Mouse (Mus musculus) megakaryocyte, embryonic 14.5 days (primary cell): Measurements from ENCODE around the gene B130006D01Rik.

Source experiments
- FLI1 ChIP-seq: IDR thresholded peaks from 2 replicates; pipeline ENCODE4 v1.6.1; 2012; ENCODE audit warnings: low read length, inconsistent platforms, mixed read lengths
- GATA1 ChIP-seq: IDR thresholded peaks from 3 replicates; pipeline ENCODE4 v1.6.1; 2012; ENCODE audit warnings: mixed read lengths, low read length, inconsistent platforms, borderline replicate concordance

DNA sequence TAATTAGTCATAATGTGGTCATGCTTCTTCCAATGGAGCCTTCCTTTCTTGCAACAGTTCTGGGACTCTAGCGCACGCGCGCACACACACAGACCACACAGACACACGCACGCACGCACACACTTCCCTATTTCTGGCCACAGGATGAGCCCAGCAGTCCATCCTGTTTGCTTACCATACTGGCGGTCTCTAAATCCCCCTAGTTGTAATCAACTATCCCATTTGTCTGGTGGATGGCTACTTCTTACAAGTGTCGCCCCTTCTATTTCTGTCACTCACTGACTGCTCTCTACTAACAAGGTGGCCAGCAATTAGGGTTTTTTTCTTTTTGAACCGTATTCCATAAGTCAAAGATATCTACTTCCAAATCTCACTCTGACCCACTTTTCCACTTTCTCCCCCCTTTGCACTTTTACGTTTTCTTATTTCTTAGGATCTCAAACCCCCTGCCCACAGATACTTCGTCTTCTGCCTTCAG lies 11.3 kb upstream of the B130006D01Rik start:
- TF ChIP-seq FLI1 (no peak), GATA1 (no peak)
